Mouse (Mus musculus) stomach, postnatal 0 days (tissue): Measurements from ENCODE around the gene Grn. TPM values are rescaled to one million over a fixed set of nuclear protein-coding genes. Genes with fewer than 3 reads are reported as not detected.
A peak's percentile ranks its signal among the peaks of the same experiment; 100 is the strongest.

Experiments used
- ATAC-seq: fragments of 200-750 bp; cut with Nextera tagmentation; 2 replicates; pipeline ENCODE4 v1.8.0; 2017; ENCODE audit not compliant: low FRiP score, low TSS enrichment
- DNase-seq: peaks from one replicate; pipeline ENCODE4 v3.0.0-alpha.2; 2016; ENCODE audit warnings: low spot score
- H3K27ac ChIP-seq: fragments of 300-500 bp; sonication (generic); replicated peaks from 2 replicates; pipeline ENCODE4 v1.5.1; 2014; ENCODE audit warnings: mild to moderate bottlenecking, control low read depth
- H3K27me3 ChIP-seq: fragments of 300-500 bp; sonication (generic); 2 replicates; pipeline ENCODE4 v1.6.1; 2014; ENCODE audit warnings: low read length; ENCODE audit not compliant: control insufficient read depth, insufficient read depth
- H3K36me3 ChIP-seq: fragments of 300-500 bp; sonication (generic); 2 replicates; pipeline ENCODE4 v1.6.1; 2014; ENCODE audit warnings: low read length, mixed read lengths; ENCODE audit not compliant: control insufficient read depth, insufficient read depth
- H3K4me1 ChIP-seq: fragments of 300-500 bp; sonication (generic); replicated peaks from 2 replicates; pipeline ENCODE4 v1.6.1; 2014; ENCODE audit warnings: antibody characterized with exemption; ENCODE audit not compliant: control insufficient read depth, insufficient read depth
- H3K4me2 ChIP-seq: fragments of 300-500 bp; sonication (generic); replicated peaks from 2 replicates; pipeline ENCODE4 v1.6.1; 2014; ENCODE audit warnings: low read depth, mild to moderate bottlenecking, control low read depth, moderate library complexity
- H3K4me3 ChIP-seq: fragments of 300-500 bp; sonication (generic); 2 replicates; pipeline ENCODE4 v1.5.1; 2014; ENCODE audit warnings: low read depth, low read length, control low read depth
- H3K9ac ChIP-seq: fragments of 300-500 bp; sonication (generic); 2 replicates; pipeline ENCODE4 v1.6.1; 2014; ENCODE audit warnings: mild to moderate bottlenecking, low read length, control low read depth, mixed read lengths
- H3K9me3 ChIP-seq: fragments of 300-500 bp; sonication (generic); 2 replicates; pipeline ENCODE4 v1.6.1; 2016; ENCODE audit warnings: low read length; ENCODE audit not compliant: control insufficient read depth
- CTCF ChIP-seq: IDR thresholded peaks from 2 replicates; pipeline ENCODE4 v1.5.1; 2016; ENCODE audit warnings: antibody characterized with exemption, low read depth, mild to moderate bottlenecking, moderate library complexity
- EP300 ChIP-seq: optimal IDR thresholded peaks from 2 replicates; pipeline ENCODE3; 2016; ENCODE audit warnings: antibody characterized with exemption
- WGBS: fragments of 180-500 bp; shearing (Covaris S2); extraction: QIAGEN DNeasy Blood & Tissue Kit; methylation state at CpG from one replicate; pipeline ENCODE4 v1.1.7; 2014; 5-methylcytosine and 5-hydroxymethylcytosine counted together
- polyA plus RNA-seq: library from polyadenylated mRNA; unstranded; fragments of >200 nt; fragmentation: Nextera tagmentation; extraction: Ambion mirVana; gene quantifications from 2 replicates; pipeline ENCODE4 v1.2.1, GENCODE M21; 2015

Grn gene
- polyA plus RNA-seq, 1 experiment from 2014 or later: 126 TPM

- Histone ChIP-seq H3K4me2 (no peak overlapping the region), H3K9ac (no peak overlapping the region), H3K4me1 (no peaks in the 10 kb centered on the region), H3K9me3 (no peaks in the 10 kb centered on the region), H3K4me3 (no peak overlapping the region), H3K36me3 (no peaks in the 10 kb centered on the region), H3K27ac (no peak overlapping the region), H3K27me3 (no peaks in the 10 kb centered on the region)
- DNase-seq (no peak), ATAC-seq (no peak)
- 48% methylated on average over 8 of the region's 8 CpGs for WGBS
- TF ChIP-seq EP300: no peak
- no peak for TF ChIP-seq CTCF
These were observed 8.6 kb upstream of the Grn start for GRCm38 (mm10) chr11:102421559-102421958.

GRCm38 (mm10) chr11:102424666-102425065, 5.4 kb upstream of the Grn start:
- 66% methylated on average over 6 of the region's 6 CpGs for WGBS
- peak; percentile 71 for ATAC-seq
- Histone ChIP-seq H3K9me3 (no peaks in the 10 kb centered on the region), H3K4me3 (no peak overlapping the region), H3K27me3 (no peaks in the 10 kb centered on the region), H3K27ac (no peak overlapping the region; the same call in 1 of the 2 replicates), H3K9ac (no peak overlapping the region), H3K4me2 (no peak overlapping the region), H3K4me1 (no peaks in the 10 kb centered on the region), H3K36me3 (no peaks in the 10 kb centered on the region)
- TF ChIP-seq CTCF (no peak), EP300 (no peak)
- DNase-seq: no peak

DNA sequence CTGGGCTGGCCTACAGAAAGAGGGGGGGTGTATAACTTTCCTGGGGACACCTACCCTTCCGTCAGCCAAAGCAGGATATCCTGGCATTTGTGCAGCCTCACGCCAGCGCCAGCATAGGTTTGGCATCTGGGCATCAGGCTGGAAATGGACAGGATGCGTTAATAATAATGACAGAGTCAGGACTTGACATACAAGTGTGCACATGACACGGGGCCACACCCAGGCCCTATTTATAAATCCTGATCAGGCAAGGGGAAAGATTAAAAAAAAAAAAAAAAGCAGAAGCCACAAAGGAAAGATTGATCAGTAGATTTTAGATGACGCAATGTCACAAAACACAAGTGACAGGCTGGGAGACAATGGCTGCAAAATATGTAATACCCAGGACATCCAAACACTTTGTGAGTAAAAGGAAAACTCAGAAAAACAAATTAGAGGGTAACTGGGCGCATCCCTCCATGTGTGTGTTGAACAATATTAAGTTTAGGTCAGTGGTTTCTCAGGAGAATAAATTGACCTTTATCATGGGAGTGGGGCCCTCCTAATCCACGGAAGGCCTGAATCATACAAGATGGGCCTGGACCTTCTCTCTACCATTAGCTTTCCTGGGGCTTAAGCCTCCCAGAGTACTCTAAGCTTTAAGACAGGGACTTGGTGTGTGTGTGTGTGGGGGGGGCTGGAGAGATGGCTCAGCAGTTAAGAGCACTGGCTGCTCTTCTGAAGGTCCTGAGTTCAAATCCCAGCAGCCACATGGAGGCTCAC, 4.4 kb upstream of the Grn start:
- Histone ChIP-seq H3K27ac (no peak overlapping the region), H3K4me2 (no peak overlapping the region), H3K27me3 (no peaks in the 10 kb centered on the region), H3K4me3 (no peak overlapping the region), H3K9ac (no peak overlapping the region), H3K36me3 (no peaks in the 10 kb centered on the region), H3K4me1 (no peaks in the 10 kb centered on the region), H3K9me3 (no peaks in the 10 kb centered on the region)
- ATAC-seq (no peak), DNase-seq (no peak)
- TF ChIP-seq EP300 (no peak), CTCF (no peak)
- 69% methylated on average over 8 of the region's 8 CpGs for WGBS

DNA sequence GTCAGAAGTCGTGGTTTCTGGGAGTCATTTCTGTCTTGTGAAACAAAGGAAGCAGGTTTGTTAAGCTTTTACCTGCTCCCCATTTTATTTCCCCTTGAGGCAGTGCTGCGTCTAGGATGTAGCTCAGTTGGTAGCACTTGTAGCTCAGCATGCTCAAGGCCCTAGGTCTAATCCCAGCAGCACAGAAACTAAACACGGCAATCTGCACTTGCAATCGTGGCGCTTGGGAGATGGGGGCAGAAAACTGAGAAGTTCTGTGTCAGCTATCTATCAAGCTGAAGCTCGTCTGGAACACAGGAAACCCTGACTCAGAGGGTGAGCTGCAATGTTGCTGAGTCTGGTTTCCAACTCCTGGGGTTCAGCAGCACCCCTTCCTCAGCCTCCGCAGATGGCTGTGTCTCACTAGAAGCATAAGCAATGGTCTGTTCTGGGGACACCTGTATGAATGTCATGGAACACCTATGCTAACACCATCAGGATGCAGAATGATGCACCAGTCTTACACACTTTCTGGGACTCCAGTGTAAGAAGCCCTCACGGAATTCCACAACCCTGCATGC, 1.1 kb upstream of the Grn start:
- TF ChIP-seq EP300: no peak
- TF ChIP-seq CTCF: no peak
- H3K9me3 ChIP-seq: no peaks in the 10 kb centered on the region
- no peaks in the 10 kb centered on the region for H3K4me1 ChIP-seq
- H3K27me3 ChIP-seq: no peaks in the 10 kb centered on the region
- 56% methylated on average over 8 of the region's 8 CpGs for WGBS
- H3K27ac ChIP-seq: no peak overlapping the region
- ATAC-seq (no peak), DNase-seq (no peak)
- no peak overlapping the region for H3K4me2 ChIP-seq
- H3K36me3 ChIP-seq: peaks cover 5% of the 10 kb centered on the region; the same call in 1 of the 2 replicates
- no peak overlapping the region for H3K4me3 ChIP-seq
- H3K9ac ChIP-seq: no peak overlapping the region

DNA sequence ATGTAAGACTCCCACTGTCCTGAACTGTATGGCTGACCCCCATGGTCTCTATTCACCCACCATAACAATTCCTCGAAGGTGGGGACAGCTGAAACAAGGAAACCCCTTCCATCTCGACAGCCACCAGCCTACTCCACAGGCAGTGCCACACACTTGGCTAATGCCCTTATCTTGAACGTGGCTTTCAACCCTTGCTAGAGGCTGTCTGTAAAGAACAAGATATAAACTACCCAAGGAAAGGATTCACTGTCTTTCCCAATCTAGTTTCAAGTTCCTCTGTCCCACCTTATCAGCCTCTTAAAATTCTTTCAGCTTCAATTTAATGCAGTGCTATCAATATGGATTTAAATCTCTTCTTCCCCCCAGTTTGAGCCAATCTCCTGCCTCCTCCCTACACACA, 564 bp upstream of the Grn start:
- H3K4me3 ChIP-seq: peak overlapping the region; percentile 74
- no peaks in the 10 kb centered on the region for H3K27me3 ChIP-seq
- peaks cover 5% of the 10 kb centered on the region; the same call in 1 of the 2 replicates for H3K36me3 ChIP-seq
- H3K9ac ChIP-seq: peak overlapping the region; percentile 58; the same call in 1 of the 2 replicates
- no peak for TF ChIP-seq CTCF
- TF ChIP-seq EP300: no peak
- no peak overlapping the region for H3K27ac ChIP-seq
- H3K9me3 ChIP-seq: no peaks in the 10 kb centered on the region
- H3K4me1 ChIP-seq: no peaks in the 10 kb centered on the region
- 39% methylated on average over 3 of the region's 3 CpGs for whole genome bisulfite sequencing
- DNase-seq: no peak
- ATAC-seq: no peak
- H3K4me2 ChIP-seq: peak overlapping the region; percentile 89

- Histone ChIP-seq H3K4me2 (peak overlapping the region; percentile 89), H3K27me3 (no peaks in the 10 kb centered on the region), H3K9me3 (no peaks in the 10 kb centered on the region), H3K9ac (peak overlapping the region; percentile 75), H3K36me3 (peaks cover 15% of the 10 kb centered on the region; the same call in 1 of the 2 replicates), H3K27ac (peak overlapping the region; percentile 93), H3K4me3 (peak overlapping the region; percentile 74), H3K4me1 (no peaks in the 10 kb centered on the region)
- peak; percentile 33; the same call in 1 of the 2 replicates for ATAC-seq
- peak; percentile 83 for DNase-seq
- 2% methylated on average over 7 of the region's 7 CpGs for WGBS
- TF ChIP-seq CTCF (peak; percentile 90), EP300 (no peak)
These were observed 1.0 kb downstream of the Grn start for GRCm38 (mm10) chr11:102431018-102431645.
